Mouse (Mus musculus) mouse trophoblast stem cell (cell line): Measurements from ENCODE around the gene Fryl.
"Not testable (repeated sequence)": the region's sequence is repeated elsewhere in the genome, so short reads cannot be mapped to it uniquely, and the experiment has no call there.

Experiments
- in situ Hi-C, 2 experiments: fragments of 300-500 bp; cut with MseI, MboI; formaldehyde crosslinking; loops; 2 replicates in 1 of 2; 3 replicates in 1 of 2; pipeline ENCODE4 v1.15.1; 2025

Gene Fryl

DNA sequence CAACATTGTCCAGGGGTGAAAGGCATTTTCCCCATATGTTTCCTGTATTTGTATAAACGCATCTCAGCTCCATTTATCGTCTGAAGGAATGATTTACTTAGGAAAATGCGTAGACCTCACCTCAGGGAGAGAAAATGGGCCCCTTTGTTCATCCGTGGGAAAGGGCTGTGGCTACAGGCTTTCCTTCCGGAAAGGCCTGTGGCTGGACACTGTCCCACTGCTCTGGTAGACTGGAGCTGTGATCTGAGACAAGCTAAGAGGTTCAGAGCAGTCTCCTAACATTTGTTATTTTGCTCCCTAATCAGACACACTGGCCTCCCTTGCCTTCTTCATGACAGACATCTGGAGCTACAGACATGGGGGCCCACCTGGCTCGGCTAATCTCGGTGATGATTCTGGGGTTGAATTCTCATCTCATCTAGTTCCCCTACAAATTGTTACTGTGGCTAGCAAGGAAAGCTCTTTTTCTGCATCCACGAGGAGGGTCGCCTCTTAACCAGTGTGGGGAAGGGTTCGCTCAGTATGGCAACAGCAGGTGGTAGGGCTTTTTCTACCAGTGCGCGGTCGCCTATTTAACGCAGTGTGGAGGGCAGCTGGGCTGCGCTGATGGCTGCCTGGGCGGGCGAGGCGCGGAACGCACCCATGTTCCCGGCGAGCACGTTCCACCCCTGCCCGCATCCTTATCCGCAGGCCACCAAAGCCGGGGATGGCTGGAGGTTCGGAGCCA, 243.4 kb downstream of the Fryl start:
- in situ Hi-C loops: loop anchor here in 1 of 2 experiments (5.0 kb wide), 1 partner anchor 431 kb away; the partner anchor contains the start of gene Zar1

DNA sequence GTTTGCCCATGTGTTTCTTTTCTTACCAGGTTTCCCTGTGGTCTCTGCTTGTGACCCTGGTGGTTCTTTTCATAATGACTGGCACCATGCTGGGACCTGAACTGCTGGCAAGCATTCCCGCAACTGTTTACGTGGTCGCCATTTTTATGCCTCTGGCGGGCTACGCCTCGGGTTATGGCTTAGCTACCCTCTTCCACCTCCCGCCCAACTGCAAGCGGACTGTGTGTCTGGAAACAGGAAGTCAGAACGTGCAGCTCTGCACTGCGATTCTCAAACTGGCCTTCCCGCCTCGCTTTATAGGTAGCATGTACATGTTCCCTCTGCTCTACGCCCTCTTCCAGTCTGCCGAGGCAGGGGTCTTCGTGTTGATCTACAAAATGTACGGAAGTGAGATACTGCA, 244.6 kb downstream of the Fryl start:
- in situ Hi-C loops: loop anchor here in 1 of 2 experiments (5.0 kb wide), 1 partner anchor 430 kb away; the partner anchor contains the start of gene Zar1

DNA sequence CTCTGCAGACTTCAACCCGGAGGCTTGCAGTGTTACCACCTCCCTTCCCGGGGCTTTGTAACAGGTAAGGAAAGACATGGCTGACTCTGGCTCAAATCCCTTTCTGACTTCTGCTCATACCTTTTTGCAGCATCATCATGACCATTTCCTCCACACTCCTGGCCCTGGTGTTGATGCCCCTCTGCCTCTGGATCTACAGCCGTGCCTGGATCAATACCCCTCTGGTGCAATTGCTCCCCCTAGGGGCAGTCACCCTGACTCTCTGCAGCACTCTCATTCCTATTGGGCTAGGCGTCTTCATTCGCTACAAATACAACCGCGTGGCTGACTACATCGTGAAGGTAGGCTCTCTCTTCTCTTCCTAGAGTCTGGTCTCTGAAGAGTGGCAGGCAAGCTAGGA, 248.2 kb downstream of the Fryl start:
- in situ Hi-C loops: not testable (repeated sequence)

DNA sequence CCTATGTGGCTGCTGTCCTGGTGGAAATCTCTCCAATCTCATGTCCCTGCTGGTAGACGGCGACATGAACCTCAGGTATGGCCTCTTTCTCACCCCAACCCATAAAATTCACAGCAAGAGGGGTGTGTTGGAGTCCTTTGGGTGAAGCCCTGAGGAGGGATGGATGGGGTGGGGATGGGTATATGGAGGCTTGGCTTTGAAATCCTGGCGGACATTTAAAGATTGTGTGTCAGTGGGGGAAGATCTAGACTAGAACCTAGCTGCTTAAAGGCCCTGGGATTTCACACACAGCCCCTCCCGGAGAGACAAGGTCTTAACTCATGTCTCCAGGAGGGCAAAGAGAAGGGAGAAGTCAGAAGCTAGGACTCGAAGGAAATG, 248.8 kb downstream of the Fryl start:
- in situ Hi-C loops: no loop called here

DNA sequence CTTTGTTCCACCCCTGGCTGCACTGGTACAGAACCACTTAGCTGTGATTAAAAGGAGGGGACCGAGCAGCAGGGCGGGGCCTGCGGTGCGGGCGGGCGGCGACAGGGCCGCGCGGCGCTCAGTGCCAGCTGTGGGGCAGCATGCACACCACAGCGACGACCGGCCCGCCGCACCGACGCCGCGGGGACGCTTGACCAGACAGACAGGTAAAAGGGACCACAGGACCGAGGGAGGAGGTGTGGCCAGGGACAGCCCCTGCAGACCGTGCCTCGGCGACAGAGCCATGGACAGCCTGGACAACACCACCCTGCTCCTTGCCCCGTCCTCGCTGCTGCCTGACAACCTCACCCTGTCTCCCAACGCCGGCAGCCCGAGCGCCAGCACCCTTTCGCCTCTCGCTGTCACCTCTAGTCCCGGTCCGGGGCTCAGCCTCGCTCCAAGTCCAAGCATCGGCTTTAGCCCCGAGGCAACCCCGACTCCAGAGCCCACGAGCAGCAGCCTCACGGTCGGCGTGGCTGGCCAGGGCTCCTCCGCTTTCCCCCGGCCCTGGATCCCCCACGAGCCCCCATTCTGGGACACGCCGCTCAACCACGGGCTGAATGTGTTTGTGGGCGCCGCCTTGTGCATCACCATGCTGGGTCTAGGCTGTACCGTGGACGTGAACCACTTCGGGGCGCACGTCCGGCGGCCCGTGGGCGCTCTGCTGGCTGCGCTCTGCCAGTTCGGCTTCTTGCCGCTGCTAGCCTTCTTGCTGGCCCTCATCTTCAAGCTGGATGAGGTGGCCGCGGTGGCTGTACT, 249.4 kb downstream of the Fryl start, which contains the start of gene Slc10a4:
Gene Slc10a4, plus strand, starts transcription at position 100 of the 798 bp plus-strand sequence.
- in situ Hi-C loops: no loop called here

DNA sequence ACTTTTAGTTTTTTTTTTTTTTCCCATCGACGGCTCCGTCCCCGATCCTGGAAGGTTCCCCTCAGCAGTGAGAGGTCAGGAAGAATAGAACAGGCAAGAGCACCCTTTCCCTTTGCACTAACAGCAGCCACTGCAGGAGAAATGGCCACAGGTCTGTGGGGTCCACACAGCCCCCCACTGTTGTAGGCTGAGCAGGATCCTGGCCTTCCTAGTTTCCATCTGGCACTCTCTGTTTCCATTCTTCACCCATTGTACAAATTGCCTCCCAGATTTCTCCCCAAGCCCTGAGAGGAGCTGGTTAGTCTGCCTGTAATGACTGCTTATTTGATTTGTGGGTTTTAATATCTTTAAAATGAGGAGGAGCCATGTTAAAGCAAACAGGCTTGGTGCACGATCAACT, 252.4 kb downstream of the Fryl start:
- in situ Hi-C loops: no loop called here

DNA sequence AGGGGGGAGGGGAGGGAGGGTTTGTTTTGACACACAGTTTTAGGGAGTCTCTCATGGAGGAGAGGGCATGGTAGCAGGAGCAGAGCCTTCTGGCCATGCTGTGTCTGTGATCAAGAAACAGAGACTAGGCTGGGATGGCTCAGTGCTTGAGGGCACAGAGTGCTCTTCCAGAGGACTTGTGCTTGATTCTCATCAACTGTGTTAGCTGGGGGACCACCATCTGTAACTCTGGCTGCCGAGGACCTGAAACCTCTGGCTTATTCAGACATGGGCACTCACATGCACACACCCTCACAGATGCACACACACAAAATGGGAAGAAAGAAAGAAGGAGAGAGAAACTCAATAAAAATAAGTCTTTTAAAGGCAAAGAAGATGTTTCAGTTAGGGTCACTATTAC, 257.9 kb downstream of the Fryl start:
- in situ Hi-C loops: loop anchor here (5.0 to 25.0 kb wide), 2 partner anchors 389 to 401 kb away; no protein-coding TSS in a partner anchor

DNA sequence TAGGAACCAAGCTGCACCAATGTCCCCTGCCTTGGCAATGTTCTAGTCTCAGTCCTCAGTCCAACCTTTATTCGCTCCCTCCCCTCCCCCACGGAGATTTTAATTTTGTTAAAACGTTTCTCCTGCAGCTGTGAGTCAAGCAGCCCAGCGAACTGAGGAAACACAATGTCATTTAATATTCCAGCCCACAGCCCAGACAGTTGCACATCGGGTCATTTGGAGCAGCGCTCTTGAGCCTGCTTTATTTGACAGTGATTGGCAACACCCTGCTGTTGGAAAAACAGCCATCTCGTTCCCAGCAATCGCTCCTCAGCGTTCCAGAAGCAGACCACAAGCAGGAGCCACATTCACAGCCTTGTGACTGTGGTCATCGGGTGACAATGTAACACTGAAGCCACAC, 261.0 kb downstream of the Fryl start:
- in situ Hi-C loops: loop anchor here (5.0 to 25.0 kb wide), 2 partner anchors 392 to 398 kb away; no protein-coding TSS in a partner anchor

DNA sequence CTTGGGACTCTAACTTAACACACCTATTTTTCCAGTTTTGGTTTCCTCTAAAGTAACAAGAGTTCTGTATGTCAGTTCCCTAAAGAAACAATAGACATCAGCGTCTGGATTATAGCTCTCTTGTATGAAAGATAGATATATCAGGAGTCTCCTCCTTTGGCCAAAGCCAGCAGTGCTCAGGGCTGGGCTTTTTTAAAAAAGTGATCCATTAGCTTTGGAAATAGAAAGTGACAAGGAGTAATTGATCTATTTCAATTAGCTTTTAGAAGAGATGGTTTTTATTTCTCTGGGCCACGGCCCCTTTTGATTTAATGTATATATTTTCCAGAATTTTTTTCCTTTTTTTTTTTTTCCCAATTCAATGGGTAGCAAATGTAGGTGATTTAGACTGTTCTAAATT, 261.5 kb downstream of the Fryl start:
- in situ Hi-C loops: loop anchor here (5.0 to 25.0 kb wide), 2 partner anchors 392 to 398 kb away; no protein-coding TSS in a partner anchor

DNA sequence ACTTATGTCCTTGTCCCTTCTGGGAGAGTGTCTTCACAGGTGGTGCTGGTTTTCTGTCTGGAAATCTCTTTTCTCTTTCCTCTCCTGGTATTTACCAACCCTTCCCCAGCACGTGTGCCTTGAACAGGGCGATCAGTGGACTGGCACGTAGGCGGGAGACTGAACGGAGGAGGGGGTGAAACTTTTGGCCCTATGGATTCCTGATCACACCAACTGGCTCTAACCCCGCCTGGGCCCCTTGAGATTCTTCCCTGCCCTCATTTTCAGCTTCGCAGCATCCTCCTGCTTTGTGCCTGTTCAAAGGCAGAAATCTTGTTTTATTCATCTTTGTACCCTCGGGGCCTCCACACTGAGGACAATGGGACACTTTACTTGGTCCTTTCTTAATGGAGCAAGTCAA, 262.0 kb downstream of the Fryl start:
- in situ Hi-C loops: loop anchor here in 1 of 2 experiments (25.0 kb wide), 1 partner anchor 393 kb away; no protein-coding TSS in a partner anchor

DNA sequence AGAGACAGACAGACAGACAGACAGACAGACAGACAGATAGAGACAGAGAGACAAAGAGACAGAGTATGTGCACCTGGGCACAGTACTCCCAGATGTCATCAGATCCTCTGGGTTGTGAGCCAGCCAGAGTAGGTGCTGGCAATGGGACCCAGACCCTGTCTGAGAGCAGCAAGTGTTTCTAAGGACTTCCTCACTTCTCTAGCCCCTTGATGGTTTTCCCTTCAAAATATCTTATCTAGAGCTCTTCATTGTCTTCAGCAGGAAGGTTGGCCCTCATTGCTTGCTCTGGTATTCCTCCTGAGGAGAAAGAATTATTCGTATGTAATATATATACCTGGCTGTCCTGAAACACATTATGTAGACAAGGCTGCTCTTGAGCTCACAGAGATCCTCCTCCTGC, 263.9 kb downstream of the Fryl start:
- in situ Hi-C loops: loop anchor here in 1 of 2 experiments (25.0 kb wide), 1 partner anchor 395 kb away; no protein-coding TSS in a partner anchor

DNA sequence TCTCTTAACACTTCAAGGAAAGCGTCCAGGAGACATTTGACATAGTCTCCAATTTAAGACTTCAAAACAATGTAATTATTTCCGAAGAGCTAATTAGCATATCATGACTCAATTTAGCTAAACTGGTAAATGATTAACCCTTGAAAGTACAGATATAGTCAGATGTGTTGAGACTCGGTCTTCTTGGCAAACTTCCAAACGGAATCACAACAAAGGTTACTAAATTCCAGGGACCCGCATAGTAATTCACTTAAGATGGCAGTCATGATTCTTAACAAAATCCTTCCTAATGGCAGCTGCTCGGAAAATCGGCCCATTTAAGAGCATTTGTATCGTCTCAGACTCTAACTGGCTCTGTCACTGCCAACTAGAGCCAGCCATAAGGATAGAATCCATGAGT, 266.7 kb downstream of the Fryl start:
- in situ Hi-C loops: loop anchor here in 1 of 2 experiments (25.0 kb wide), 1 partner anchor 398 kb away; no protein-coding TSS in a partner anchor

DNA sequence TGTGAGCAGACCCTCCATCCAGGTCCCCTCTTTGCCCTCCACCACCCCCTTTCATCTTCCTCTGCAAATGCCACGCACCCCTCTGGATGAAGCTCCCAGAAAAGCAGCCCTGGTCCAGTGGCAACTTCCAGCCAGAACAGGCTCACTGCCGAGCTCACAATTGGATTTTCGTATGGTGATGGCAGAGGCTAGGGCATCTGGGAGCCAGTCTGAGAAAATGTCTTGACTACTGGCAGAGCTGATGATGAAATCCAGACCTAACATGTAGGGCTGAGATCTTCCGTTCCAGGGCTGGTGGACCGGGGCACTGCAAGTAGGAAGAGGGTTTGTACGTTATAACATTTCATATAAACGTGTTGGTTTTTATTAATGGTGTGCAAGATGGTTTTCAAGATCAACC, 268.6 kb downstream of the Fryl start:
- in situ Hi-C loops: loop anchor here in 1 of 2 experiments (25.0 kb wide), 1 partner anchor 400 kb away; no protein-coding TSS in a partner anchor

DNA sequence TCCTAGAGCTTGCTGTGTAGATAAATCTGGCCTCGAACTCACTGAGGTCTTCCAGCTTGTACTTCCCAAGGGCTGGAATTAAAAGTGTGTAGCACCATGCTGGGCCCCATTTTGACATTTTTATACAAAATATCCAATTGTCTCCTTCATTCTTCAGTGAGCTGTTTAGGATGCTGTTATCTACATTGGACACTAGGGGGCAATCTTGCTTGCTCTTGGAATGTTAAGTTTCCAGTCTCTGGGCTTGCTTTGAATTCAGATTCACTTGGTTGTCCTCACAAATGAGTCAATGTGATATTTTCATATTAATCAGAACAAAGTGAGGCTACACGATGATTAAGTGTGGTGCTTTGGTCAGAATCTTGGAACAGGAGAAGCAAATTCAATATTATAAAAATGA, 272.3 kb downstream of the Fryl start:
- in situ Hi-C loops: loop anchor here in 1 of 2 experiments (25.0 kb wide), 1 partner anchor 403 kb away; no protein-coding TSS in a partner anchor

DNA sequence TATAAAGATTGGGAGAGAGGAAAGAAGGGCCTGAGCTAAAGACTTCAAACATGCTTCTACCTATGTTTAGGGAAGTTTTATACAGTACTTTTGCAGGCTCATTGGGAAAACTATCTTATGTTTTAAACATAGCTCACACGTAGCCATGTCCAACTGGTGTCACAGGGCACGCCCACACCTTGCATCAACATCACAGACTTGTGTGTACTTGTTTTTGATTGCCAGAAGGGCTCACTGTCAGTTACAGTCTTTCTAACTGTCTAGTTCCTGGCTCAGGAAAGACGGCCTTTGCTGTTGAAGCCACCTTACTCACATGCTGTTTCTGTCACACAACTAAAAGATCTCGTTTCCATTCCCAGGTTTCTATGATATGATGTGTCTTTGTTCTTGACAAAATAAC, 279.9 kb downstream of the Fryl start:
- in situ Hi-C loops: loop anchor here in 1 of 2 experiments (25.0 kb wide), 1 partner anchor 411 kb away; no protein-coding TSS in a partner anchor

DNA sequence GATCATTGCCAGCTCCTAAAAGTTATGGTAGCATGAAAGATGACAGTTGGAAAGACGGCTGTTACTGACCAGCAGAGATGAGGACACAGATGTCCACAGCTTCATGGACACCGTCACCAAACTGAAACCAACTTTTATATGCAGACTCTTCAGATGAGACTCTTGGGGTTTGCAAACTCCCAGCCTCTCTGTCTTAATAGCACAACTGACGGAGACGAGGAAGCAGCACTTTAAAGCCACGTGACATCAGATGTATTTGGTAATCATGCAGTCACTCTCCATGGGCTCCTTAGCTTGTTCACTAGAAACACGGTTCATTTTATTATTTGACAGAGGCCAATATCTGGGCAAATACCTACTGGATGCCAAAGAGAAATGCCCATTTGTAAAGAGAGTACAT, 280.4 kb downstream of the Fryl start:
- in situ Hi-C loops: loop anchor here in 1 of 2 experiments (25.0 kb wide), 1 partner anchor 411 kb away; no protein-coding TSS in a partner anchor

DNA sequence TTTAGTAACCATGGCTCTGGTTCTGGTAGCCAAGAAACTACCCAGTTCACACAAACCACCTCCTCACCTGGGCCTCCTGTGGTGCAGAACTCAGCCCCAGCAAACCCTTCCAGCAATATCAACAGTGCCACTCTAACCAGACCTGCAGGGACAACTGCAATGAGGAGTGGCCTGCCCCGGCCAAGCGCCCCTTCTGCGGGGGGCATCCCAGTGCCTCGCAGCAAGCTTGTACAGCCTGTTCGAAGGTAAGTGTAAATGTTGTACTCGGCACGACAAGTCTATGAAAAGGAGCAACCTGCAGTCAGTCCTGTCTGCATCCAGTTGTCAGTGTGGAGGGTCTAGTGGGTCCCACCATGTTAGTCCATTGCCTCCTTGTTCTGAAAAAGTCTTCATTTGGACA, 281.8 kb downstream of the Fryl start, which contains the start of gene Gm10135:
Gene Gm10135, minus strand, starts transcription at position 101 of the 400 bp plus-strand sequence.
- in situ Hi-C loops: loop anchor here in 1 of 2 experiments (25.0 kb wide), 1 partner anchor 413 kb away; no protein-coding TSS in a partner anchor

DNA sequence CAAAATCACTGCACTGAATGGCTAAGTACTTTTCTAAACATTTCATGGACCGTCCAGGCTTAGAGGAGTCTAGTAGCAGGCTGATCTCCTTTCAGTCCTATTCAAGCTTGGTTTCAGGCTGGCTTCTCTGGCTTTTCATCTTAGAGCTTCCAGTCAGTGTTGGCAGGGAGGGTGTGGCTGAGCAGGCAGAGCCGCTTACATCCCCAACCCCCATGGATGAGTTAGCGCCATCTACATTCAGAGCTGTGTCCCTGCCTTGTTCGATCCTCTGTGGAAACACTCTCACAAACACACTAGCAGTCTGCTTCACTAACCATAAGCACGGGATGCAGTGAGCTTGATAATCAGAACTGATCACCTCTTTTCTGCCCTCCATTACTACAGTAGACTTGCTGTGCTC, 283.5 kb downstream of the Fryl start:
- in situ Hi-C loops: no loop called here

DNA sequence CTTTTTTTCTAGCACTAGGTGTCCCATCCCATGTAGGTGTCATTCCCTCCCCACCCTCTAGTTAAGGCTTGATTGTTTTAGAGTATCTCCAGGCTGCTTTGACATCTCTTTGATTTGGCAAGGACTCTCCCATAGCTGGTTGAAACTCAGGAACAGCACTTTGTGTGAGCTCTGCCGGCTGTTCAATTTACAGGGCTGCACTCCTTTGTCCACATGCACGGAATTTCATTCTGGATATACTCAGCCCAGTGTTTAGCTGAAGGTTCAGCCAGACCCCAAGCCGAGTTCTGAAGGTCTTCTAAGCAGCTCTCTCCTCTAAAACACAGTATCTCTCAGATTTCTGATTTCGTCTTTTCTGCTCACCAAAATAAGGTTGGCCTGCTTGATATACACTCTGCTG, 284.0 kb downstream of the Fryl start:
- in situ Hi-C loops: no loop called here
